Mouse (Mus musculus) mouse trophoblast stem cell (cell line): Measurements from ENCODE around the gene Nrp2.

ENCODE experiments used
- in situ Hi-C, 2 experiments: fragments of 300-500 bp; cut with MseI, MboI; formaldehyde crosslinking; loops; 2 replicates in 1 of 2; 3 replicates in 1 of 2; pipeline ENCODE4 v1.15.1; 2025

The Nrp2 gene

DNA sequence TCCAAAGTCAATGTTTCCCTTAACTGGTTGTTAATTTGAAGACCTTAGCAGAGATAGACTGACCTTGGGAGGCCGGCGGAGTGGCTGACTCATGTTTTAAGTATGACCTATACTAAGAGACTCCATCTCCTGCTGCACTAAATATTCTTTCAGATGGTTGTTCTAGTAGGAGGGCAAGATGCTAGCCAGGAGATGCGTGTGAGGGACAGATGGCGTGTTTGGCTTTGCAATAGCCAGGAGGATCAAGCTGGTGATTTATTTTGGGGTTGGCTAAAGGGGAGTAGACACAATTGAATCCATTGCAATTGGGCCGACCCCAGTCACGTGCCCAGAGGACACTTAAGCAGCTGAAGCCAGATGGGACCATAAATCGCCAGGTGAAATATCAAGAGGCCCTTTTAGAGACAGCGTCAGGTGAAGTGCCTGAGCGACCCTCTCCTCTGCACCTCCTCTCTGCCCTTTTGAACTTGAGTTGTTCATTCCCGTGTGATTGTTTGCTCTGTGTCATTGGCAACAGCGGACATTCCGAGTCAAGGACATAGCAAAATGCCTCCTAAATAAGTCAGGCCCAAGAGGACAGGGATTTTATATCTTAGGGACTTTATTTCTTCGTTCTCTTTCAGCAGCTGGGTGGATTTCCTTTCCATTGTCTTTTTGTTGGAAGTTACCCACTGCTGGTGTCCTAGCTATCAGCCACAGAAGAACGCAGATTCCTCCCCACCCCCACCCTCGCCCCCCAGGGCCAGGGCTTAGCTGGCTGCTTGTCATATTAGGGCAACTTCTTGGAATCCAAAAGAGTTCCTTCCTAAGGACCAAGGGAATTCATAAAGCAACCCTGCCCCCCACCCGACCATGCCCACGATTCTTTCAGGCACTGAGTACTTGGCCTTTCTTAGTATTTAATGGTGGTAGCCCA is 74.5 kb downstream of the Nrp2 start:
- in situ Hi-C loops, result no loop called here

DNA sequence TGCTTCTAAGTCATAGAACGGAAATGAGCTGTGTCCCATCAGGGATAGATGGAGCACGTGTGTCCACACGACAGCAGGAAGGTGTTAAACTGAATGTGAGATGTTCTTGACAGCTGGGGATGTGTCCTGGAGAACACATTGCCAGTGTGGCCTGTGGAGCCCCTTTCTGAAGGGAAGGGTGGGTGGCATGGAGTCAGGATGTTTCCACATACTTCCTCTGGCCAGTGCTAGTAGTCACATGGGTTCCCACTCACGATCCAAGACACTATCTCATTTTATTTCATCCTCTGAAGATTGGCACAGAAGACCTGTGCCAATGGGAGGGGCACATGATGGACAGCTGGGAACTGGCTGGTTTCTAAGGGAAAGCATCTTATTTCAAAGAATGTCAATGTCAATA is 75.8 kb downstream of the Nrp2 start:
- in situ Hi-C loops, result no loop called here

- in situ Hi-C loops, result no loop called here
Observed at GRCm38 (mm10) chr1:62780068-62780761, 77.1 kb downstream of the Nrp2 start.

DNA sequence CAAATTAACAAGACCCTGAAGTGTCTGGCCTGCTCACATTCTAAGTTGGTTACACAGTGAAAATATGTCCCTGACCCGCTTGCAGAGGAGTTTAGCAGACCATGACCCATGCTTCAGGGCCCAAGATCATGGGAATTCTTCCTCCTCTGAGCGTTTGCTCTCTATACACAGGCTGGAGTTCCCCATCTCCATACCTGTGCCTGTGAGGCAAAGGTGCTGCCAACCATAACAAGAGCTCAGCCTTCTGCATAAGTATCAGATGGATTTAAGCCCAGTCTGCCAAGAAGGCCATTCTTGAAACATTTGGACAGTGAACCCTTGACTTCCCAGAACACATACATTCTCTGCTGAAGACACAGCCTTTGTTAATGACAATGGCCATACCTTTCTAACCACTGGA is 79.1 kb downstream of the Nrp2 start:
- in situ Hi-C loops, result no loop called here

GRCm38 (mm10) chr1:62782573-62782972 is 79.5 kb downstream of the Nrp2 start:
- in situ Hi-C loops, result no loop called here

DNA sequence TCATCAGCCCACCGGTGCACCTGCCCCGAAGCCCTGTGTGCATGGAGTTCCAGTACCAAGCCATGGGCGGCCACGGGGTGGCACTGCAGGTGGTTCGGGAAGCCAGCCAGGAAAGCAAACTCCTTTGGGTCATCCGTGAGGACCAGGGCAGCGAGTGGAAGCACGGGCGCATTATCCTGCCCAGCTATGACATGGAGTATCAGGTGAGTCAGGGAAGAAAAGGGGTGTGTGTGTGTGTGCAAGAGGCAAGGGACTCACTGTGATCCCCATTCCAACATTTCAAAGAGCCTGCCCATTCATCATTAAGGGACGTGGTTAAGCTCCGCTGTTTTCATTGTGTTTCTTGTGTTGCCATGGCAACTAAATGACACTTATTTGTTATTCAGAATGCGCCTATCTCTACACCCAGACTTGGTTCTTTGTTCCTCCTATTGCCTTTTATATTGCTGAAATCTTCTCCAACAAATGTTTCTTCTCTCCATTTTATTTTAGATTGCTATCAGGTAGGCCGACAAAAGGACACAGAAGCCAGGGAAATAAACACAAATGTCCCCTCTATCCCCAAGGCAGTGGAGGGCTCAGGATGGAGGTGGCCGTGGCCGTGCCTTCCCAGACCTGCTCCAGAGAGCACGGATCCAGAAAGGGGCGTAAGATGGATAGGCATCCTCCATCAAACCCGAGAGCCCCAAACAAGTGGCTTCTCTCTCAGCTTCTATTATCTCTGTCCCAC is 80.4 kb downstream of the Nrp2 start:
- in situ Hi-C loops, result no loop called here

DNA sequence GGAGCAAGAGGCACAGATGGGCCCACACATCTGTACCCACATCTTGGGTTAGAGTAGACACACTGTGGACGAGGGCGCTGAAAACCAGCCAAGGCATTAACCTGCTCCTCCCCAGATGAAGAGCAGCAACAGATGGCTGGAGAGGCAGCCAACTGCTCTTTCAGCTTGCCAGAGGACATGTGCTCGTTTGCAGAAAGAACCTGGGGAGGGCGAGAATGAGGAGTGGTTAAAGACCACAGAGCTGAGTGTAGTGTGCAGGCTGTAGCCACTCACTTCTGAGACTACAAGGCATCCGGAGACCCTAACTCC is 81.0 kb downstream of the Nrp2 start:
- in situ Hi-C loops, result no loop called here

- in situ Hi-C loops, result no loop called here
Observed at GRCm38 (mm10) chr1:62786255-62786654, 83.2 kb downstream of the Nrp2 start.

DNA sequence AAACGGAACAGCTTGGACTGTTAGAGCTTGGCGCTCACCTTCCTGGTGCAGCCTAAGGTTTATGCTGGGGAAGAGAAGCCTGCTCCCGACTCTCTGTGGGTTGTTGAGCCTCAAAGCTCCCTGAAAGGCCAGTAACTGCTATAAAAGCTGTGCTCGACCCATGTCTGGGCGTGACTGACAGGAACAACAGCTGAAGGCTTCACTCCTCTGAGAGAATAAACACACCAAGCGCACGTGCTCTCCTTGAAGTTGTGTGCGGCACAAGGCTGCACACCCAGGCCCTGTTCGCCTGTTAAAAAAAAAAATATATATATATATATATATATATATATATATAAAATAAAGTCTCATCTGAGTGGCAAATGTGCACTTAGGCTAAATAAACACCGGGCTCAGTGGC is 84.5 kb downstream of the Nrp2 start:
- in situ Hi-C loops, result no loop called here

- in situ Hi-C loops, result loop anchor here in 1 of 2 experiments (10.0 kb wide), 1 partner anchor 130 kb away; no protein-coding TSS in a partner anchor
Observed at GRCm38 (mm10) chr1:62794223-62794895, 91.3 kb downstream of the Nrp2 start.

DNA sequence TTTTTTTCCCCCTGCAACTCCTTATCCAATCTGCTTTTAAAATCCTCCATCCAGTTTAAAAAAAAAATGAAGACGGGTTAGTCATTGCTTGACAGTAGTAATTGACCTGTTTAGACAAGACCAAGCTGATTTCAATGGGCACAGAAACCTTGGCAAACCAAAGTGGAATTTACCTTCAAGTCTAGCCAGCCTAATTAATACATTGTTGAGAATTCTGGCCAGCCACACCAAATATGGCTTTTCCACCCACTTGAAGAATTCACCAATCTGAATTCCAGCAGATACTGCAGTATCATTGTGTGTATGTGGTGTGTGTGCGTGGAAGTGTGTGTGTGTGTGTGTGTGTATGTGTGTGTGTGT is 91.8 kb downstream of the Nrp2 start:
- in situ Hi-C loops, result loop anchor here in 1 of 2 experiments (10.0 kb wide), 1 partner anchor 130 kb away; no protein-coding TSS in a partner anchor

GRCm38 (mm10) chr1:62795307-62796037 is 92.4 kb downstream of the Nrp2 start:
- in situ Hi-C loops, result loop anchor here in 1 of 2 experiments (10.0 kb wide), 1 partner anchor 129 kb away; no protein-coding TSS in a partner anchor

GRCm38 (mm10) chr1:62796038-62796647 is 93.1 kb downstream of the Nrp2 start:
- in situ Hi-C loops, result loop anchor here in 1 of 2 experiments (10.0 kb wide), 1 partner anchor 129 kb away; no protein-coding TSS in a partner anchor

GRCm38 (mm10) chr1:62799427-62799826 is 96.3 kb downstream of the Nrp2 start:
- in situ Hi-C loops, result loop anchor here in 1 of 2 experiments (10.0 kb wide), 1 partner anchor 125 kb away; no protein-coding TSS in a partner anchor

DNA sequence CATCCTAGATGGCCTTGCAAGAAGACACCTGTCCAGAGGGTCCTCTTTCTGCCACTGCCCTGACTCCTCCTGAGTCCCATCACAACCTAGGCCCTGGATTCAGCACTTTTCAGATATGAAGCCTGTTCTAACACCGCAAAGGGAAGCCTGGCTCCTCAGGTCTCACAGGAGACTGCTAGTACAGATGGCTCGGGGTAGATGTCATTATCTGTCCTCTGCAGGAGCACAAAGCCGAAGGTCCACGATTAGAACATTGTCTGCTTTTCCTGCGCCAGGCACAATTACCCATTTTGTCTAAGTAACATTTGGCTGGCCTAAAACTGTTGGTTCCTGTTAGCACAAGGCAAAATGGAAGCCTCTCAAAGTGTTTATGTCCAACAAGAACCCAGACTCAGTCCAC is 97.3 kb downstream of the Nrp2 start:
- in situ Hi-C loops, result no loop called here

- in situ Hi-C loops, result no loop called here
Observed at GRCm38 (mm10) chr1:62801429-62801828, 98.3 kb downstream of the Nrp2 start.

- in situ Hi-C loops, result no loop called here
Observed at GRCm38 (mm10) chr1:62801842-62802241, 98.8 kb downstream of the Nrp2 start.

DNA sequence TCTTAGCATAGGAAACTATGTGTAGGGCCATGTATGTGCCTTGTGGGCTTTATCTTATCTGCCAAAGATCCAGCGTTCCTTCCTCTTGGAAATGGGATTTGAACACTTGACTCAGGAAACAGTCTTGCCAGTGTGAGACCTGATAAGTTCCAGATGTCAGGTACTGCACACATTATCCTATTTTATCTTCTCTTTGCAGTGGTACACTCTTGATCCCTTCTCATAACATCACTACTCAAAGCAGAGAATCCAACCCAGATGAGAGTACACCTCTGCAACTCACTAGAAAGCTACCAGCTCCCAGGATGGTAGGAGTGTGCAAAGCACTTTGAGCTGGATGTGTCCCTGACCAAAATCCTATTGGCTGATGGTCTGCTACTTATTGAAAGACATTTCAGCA is 100.5 kb downstream of the Nrp2 start:
- in situ Hi-C loops, result no loop called here

GRCm38 (mm10) chr1:62806014-62806413 is 102.9 kb downstream of the Nrp2 start:
- in situ Hi-C loops, result no loop called here

DNA sequence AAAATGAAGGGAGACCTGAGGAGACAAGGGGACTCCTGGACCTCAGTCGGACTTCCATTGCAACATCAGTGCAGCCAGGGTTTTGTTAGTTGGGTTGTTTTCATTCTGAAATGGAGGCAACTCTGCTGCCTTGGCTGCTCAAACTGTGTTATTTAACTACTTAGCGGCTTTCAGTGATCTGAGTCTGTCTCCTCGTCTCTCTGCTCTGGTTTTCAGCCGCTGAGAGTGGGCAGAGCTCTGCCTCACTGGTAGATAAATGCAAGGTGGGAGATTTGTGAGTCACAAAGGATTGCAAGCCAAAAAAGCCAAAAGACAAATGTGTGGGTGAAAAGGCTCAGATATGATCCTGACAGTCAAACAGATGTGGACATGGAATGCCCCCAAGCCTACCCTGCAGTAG is 105.3 kb downstream of the Nrp2 start:
- in situ Hi-C loops, result no loop called here
